Comparison of ENCODE assay signal across 28 mouse cellular contexts in the genomic region with DNA sequence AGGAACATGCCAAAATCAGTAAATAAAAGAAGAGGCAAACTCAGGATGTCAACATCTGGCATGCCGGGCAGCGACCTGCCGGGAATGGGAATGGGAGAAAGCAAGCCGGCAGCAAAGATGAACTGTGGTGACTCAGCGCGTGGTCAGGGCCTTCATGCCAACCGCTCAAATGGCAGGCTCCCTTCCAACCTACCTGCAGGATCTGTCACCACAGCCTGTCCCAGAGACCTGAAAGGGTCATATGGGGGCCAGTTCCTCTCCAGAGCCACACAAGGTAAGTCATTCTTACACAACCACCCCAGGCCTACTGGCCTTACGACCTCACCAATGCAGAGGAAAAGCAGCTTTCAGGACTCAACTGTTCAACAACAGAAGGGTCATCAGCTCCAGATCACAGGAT.
DNase-seq lines count a peak whose midpoint lies in the region; ATAC-seq and TF ChIP-seq lines count a peak whose summit lies in the region.
"Had no signal": no experiment of that assay in that cellular context is flagged by ENCODE, and none has a peak within 500 bp of the region (broad histone marks: within the 10 kb centered on the region; RNA-seq: fewer than 3 reads in every experiment).

No protein-coding gene starts in this region.

- H3K9ac ChIP-seq in liver, adult 2 months (ENCODE audit: low read depth, low read length), result no peak overlapping the region
- no peak overlapping the region for H3K9ac ChIP-seq in liver, embryonic 11.5 days (ENCODE audit: low read depth, low read length)
- no peak overlapping the region for H3K9ac ChIP-seq in liver, postnatal 0 days (replicated peaks)
- H3K9ac ChIP-seq in midbrain, embryonic 13.5 days (replicated peaks), result no peak overlapping the region
- H3K9ac ChIP-seq: embryonic facial prominence, embryonic 15.5 days; heart, embryonic 15.5 days; hindbrain, embryonic 13.5 days; limb, embryonic 15.5 days; stomach, embryonic 15.5 days had no signal

- no peak for TF ChIP-seq POLR2A in liver, adult 2 months (IDR thresholded peaks at IDR 0.05; ENCODE audit: extremely low read depth, insufficient read depth, low read length)

- peaks cover 11% of the 10 kb centered on the region for H3K4me1 ChIP-seq in liver, adult 2 months (ENCODE audit: control insufficient read depth, insufficient read depth, low read length)
- peaks cover 5% of the 10 kb centered on the region; the same call in 1 of the 2 replicates for H3K4me1 ChIP-seq in liver, embryonic 11.5 days (replicated peaks; ENCODE audit: control insufficient read depth, insufficient read depth, low read length)
- H3K4me1 ChIP-seq in liver, postnatal 0 days (ENCODE audit: insufficient read depth), result peaks cover 19% of the 10 kb centered on the region; the same call in 1 of the 2 replicates
- peaks cover 8% of the 10 kb centered on the region; the same call in 1 of the 2 replicates for H3K4me1 ChIP-seq in midbrain, embryonic 13.5 days (replicated peaks)
- H3K4me1 ChIP-seq: embryonic facial prominence, embryonic 15.5 days had no signal

- no peak for TF ChIP-seq EP300 in liver, postnatal 0 days (IDR thresholded peaks at IDR 0.05; ENCODE audit: low read depth)

- DNase-seq in cerebellum, postnatal 14 days, result peak; percentile 36 to 54
- DNase-seq in cerebellum, adult 11-12 months, result no peak
- peak; percentile 96 for DNase-seq in liver, adult 2 months (ENCODE audit: extremely low read depth, low read depth, low spot score)
- no peak for DNase-seq in liver, embryonic 11.5 days (ENCODE audit: low spot score)
- peak; percentile 31 for DNase-seq in adrenal gland, postnatal 14 days
- DNase-seq in liver, postnatal 0 days, result peak; percentile 58
- DNase-seq: B cell, adult 2 months; cerebellum, adult 8-10 months; gastrocnemius, postnatal 14 days; heart, adult 18-20 months; heart, postnatal 36 days; kidney, adult 2 months; left cerebral cortex, postnatal 4 days; lung, postnatal 4 days; thymus, adult 18-20 months; thymus, postnatal 4 days had no signal

- no peaks in the 10 kb centered on the region for H3K27me3 ChIP-seq in liver, adult 2 months (ENCODE audit: control insufficient read depth, insufficient read depth, low read length)
- H3K27me3 ChIP-seq in liver, embryonic 11.5 days (replicated peaks; ENCODE audit: control insufficient read depth, insufficient read depth, low read length), result no peaks in the 10 kb centered on the region
- H3K27me3 ChIP-seq in liver, postnatal 0 days (ENCODE audit: insufficient read depth, low read length), result no peaks in the 10 kb centered on the region
- H3K27me3 ChIP-seq in midbrain, embryonic 13.5 days, result no peaks in the 10 kb centered on the region
- H3K27me3 ChIP-seq: CH12.LX; embryonic facial prominence, embryonic 15.5 days; heart, embryonic 15.5 days; hindbrain, embryonic 13.5 days; limb, embryonic 15.5 days; Patski; stomach, embryonic 15.5 days had no signal

- no peak overlapping the region for H3K4me3 ChIP-seq in liver, adult 2 months (ENCODE audit: insufficient read depth, low read depth, low read length)
- H3K4me3 ChIP-seq in liver, embryonic 11.5 days (ENCODE audit: low read depth, low read length), result no peak overlapping the region
- H3K4me3 ChIP-seq in liver, postnatal 0 days (ENCODE audit: low read depth, low read length), result no peak overlapping the region
- no peak overlapping the region for H3K4me3 ChIP-seq in midbrain, embryonic 13.5 days (replicated peaks)
- H3K4me3 ChIP-seq: embryonic facial prominence, embryonic 15.5 days; heart, embryonic 15.5 days; hindbrain, embryonic 13.5 days; limb, embryonic 15.5 days; stomach, embryonic 15.5 days had no signal

- TF ChIP-seq CTCF in liver, adult 2 months (IDR thresholded peaks at IDR 0.05; ENCODE audit: low read depth, low read length), result 0 out of 2 replicates have a peak, but pooled peaks have one; percentile 8
- no peak for TF ChIP-seq CTCF in liver, postnatal 0 days (IDR thresholded peaks at IDR 0.05; ENCODE audit: low read depth)

- no peak overlapping the region for H3K4me2 ChIP-seq in liver, embryonic 11.5 days
- H3K4me2 ChIP-seq in liver, postnatal 0 days (ENCODE audit: low read depth, low read length), result no peak overlapping the region
- no peak overlapping the region for H3K4me2 ChIP-seq in midbrain, embryonic 13.5 days (replicated peaks)
- H3K4me2 ChIP-seq: embryonic facial prominence, embryonic 15.5 days; heart, embryonic 15.5 days; hindbrain, embryonic 13.5 days; limb, embryonic 15.5 days; stomach, embryonic 15.5 days had no signal

- H3K79me2 ChIP-seq in liver, adult 2 months (ENCODE audit: control insufficient read depth, insufficient read depth, low read length), result peaks cover 10% of the 10 kb centered on the region; the same call in 1 of the 2 replicates

- H3K9me3 ChIP-seq in liver, embryonic 11.5 days (ENCODE audit: control insufficient read depth, low read length), result no peaks in the 10 kb centered on the region
- no peaks in the 10 kb centered on the region for H3K9me3 ChIP-seq in liver, postnatal 0 days (ENCODE audit: low read length)
- no peaks in the 10 kb centered on the region for H3K9me3 ChIP-seq in midbrain, embryonic 13.5 days
- H3K9me3 ChIP-seq: embryonic facial prominence, embryonic 15.5 days; G1E; heart, embryonic 15.5 days; hindbrain, embryonic 13.5 days; limb, embryonic 15.5 days; stomach, embryonic 15.5 days had no signal

- ATAC-seq in liver, embryonic 11.5 days (replicated peaks; ENCODE audit: low FRiP score), result no peak; the same call in 1 of the 2 replicates
- peak; percentile 89 for ATAC-seq in liver, postnatal 0 days
- ATAC-seq in midbrain, embryonic 13.5 days, result no peak
- ATAC-seq: forebrain, embryonic 16.5 days; midbrain, embryonic 16.5 days; Patski had no signal

- peak overlapping the region; percentile 33 for H3K27ac ChIP-seq in liver, adult 2 months (replicated peaks; ENCODE audit: insufficient read depth, low read depth, low read length)
- no peak overlapping the region for H3K27ac ChIP-seq in liver, embryonic 11.5 days (ENCODE audit: low read depth, low read length)
- peak overlapping the region; percentile 89 for H3K27ac ChIP-seq in liver, postnatal 0 days (ENCODE audit: low read depth)
- no peak overlapping the region for H3K27ac ChIP-seq in midbrain, embryonic 13.5 days
- H3K27ac ChIP-seq: embryonic facial prominence, embryonic 15.5 days; heart, embryonic 15.5 days; hindbrain, embryonic 13.5 days; kidney, postnatal 0 days; limb, embryonic 15.5 days; stomach, embryonic 15.5 days had no signal

- no peaks in the 10 kb centered on the region for H3K36me3 ChIP-seq in liver, adult 2 months (ENCODE audit: control insufficient read depth, insufficient read depth, low read length)
- no peaks in the 10 kb centered on the region for H3K36me3 ChIP-seq in liver, embryonic 11.5 days (ENCODE audit: control insufficient read depth, insufficient read depth, low read length)
- H3K36me3 ChIP-seq in liver, postnatal 0 days (replicated peaks; ENCODE audit: insufficient read depth, low read length), result no peaks in the 10 kb centered on the region
- no peaks in the 10 kb centered on the region for H3K36me3 ChIP-seq in midbrain, embryonic 13.5 days
- H3K36me3 ChIP-seq: embryonic facial prominence, embryonic 15.5 days; G1E; heart, embryonic 15.5 days; hindbrain, embryonic 13.5 days; limb, embryonic 15.5 days; stomach, embryonic 15.5 days had no signal

- 11% methylated on average over 8 of the region's 8 CpGs for WGBS in liver, adult 2 months
- WGBS in liver, embryonic 11.5 days, result 69% methylated on average over 8 of the region's 8 CpGs
- WGBS in liver, postnatal 0 days (ENCODE audit: insufficient replicate concordance), result 64% methylated on average over 8 of the region's 8 CpGs
- 94% methylated on average over 8 of the region's 8 CpGs for WGBS in midbrain, embryonic 13.5 days

Comparison
In these comparisons a context has a peak if more than half of its experiments do, and no peak if none do; other contexts are left out.
1. DNase-seq: peak in cerebellum, postnatal 14 days (2 of 2), liver, adult 2 months (single experiment), adrenal gland, postnatal 14 days (single experiment) and liver, postnatal 0 days (single experiment); none in cerebellum, adult 11-12 months (single experiment) and liver, embryonic 11.5 days (single experiment).
2. H3K27ac ChIP-seq: peak in liver, adult 2 months (single experiment) and liver, postnatal 0 days (single experiment); none in liver, embryonic 11.5 days (single experiment) and midbrain, embryonic 13.5 days (single experiment).